Mouse (Mus musculus): ENCODE results near the gene Enox1. TPM values are rescaled to one million over a fixed set of nuclear protein-coding genes. Genes with fewer than 3 reads are reported as not detected.

Enox1 gene
- total RNA-seq, 2 experiments from 2014 or later, result 60.2 TPM

Other genes starting within 250 kb of the Enox1 start
- 1 to 10 TPM; 2.0 to 2.3 TPM for gene Ccdc122, start 120.0 kb upstream of the Enox1 start, total RNA-seq (2021)
- 1 to 10 TPM; 4.7 to 4.8 TPM for gene Lacc1, start 119.9 kb upstream of the Enox1 start, total RNA-seq (2021)